Mouse (Mus musculus) hindbrain, embryonic 12.5 days (tissue): Measurements from ENCODE around the gene Tmem91. TPM values are rescaled to one million over a fixed set of nuclear protein-coding genes. Genes with fewer than 3 reads are reported as not detected.

Experiments
- ATAC-seq: fragments of 200-750 bp; cut with Nextera tagmentation; 2 replicates; pipeline ENCODE4 v1.8.0; 2017; ENCODE audit warnings: moderate TSS enrichment; ENCODE audit not compliant: low FRiP score
- H3K27ac ChIP-seq: fragments of 300-500 bp; sonication (generic); 2 replicates; pipeline ENCODE4 v1.5.1; 2016; ENCODE audit warnings: mild to moderate bottlenecking
- H3K27me3 ChIP-seq: fragments of 300-500 bp; sonication (generic); 2 replicates; pipeline ENCODE4 v1.6.1; 2016; ENCODE audit warnings: mild to moderate bottlenecking
- H3K36me3 ChIP-seq: fragments of 300-500 bp; sonication (generic); 2 replicates; pipeline ENCODE4 v1.6.1; 2016; ENCODE audit warnings: mild to moderate bottlenecking
- H3K4me1 ChIP-seq: fragments of 300-500 bp; sonication (generic); 2 replicates; pipeline ENCODE4 v1.6.1; 2016
- H3K4me2 ChIP-seq: fragments of 300-500 bp; sonication (generic); replicated peaks from 2 replicates; pipeline ENCODE4 v1.6.1; 2016; ENCODE audit warnings: mild to moderate bottlenecking
- H3K4me3 ChIP-seq: fragments of 300-500 bp; sonication (generic); 2 replicates; pipeline ENCODE4 v1.5.1; 2016; ENCODE audit warnings: mild to moderate bottlenecking
- H3K9ac ChIP-seq: fragments of 300-500 bp; sonication (generic); 2 replicates; pipeline ENCODE4 v1.6.1; 2016; ENCODE audit warnings: mild to moderate bottlenecking, moderate library complexity
- H3K9me3 ChIP-seq: fragments of 300-500 bp; sonication (generic); replicated peaks from 2 replicates; pipeline ENCODE4 v1.6.1; 2016; ENCODE audit warnings: mild to moderate bottlenecking
- WGBS: fragments of 180-500 bp; shearing (Covaris S2); methylation state at CpG from one replicate; pipeline ENCODE4 v1.1.7; 2016; 5-methylcytosine and 5-hydroxymethylcytosine counted together
- polyA plus RNA-seq: library from polyadenylated mRNA; unstranded; fragments of >200 nt; fragmentation: Nextera tagmentation; extraction: Ambion mirVana; gene quantifications from 2 replicates; pipeline ENCODE4 v1.2.1, GENCODE M21; 2016

The Tmem91 gene
- polyA plus RNA-seq, 1 experiment from 2014 or later, result 4.6 TPM

GRCm38 (mm10) chr7:25679971-25680370 lies 5.0 kb upstream of the Tmem91 start:
- peak overlapping the region; percentile 71; the same call in 1 of the 2 replicates for H3K9ac ChIP-seq
- peak overlapping the region; percentile 97; the same call in 1 of the 2 replicates for H3K27ac ChIP-seq

GRCm38 (mm10) chr7:25677013-25677412 lies 2.0 kb upstream of the Tmem91 start:
- H3K4me2 ChIP-seq, result no peak overlapping the region
- 89% methylated on average over 7 of the region's 7 CpGs for WGBS
- H3K36me3 ChIP-seq, result no peaks in the 10 kb centered on the region
- H3K4me3 ChIP-seq, result no peak overlapping the region
- ATAC-seq, result no peak
- peaks cover 20% of the 10 kb centered on the region for H3K4me1 ChIP-seq
- H3K9me3 ChIP-seq, result no peaks in the 10 kb centered on the region
- peaks cover 49% of the 10 kb centered on the region for H3K27me3 ChIP-seq
- no peak overlapping the region for H3K9ac ChIP-seq
- peak overlapping the region; percentile 60 for H3K27ac ChIP-seq

More at GRCm38 (mm10) chr7:25679971-25680370, 5.0 kb upstream of the Tmem91 start:
- Histone ChIP-seq H3K9me3 (no peaks in the 10 kb centered on the region), H3K36me3 (no peaks in the 10 kb centered on the region), H3K4me1 (peaks cover 19% of the 10 kb centered on the region), H3K4me3 (peak overlapping the region; percentile 61), H3K27me3 (peaks cover 33% of the 10 kb centered on the region), H3K4me2 (peak overlapping the region; percentile 61)
- 15% methylated on average over 6 of the region's 6 CpGs for WGBS
- no peak for ATAC-seq

GRCm38 (mm10) chr7:25676085-25676781 lies 1.3 kb upstream of the Tmem91 start:
- 67% methylated on average over 15 of the region's 15 CpGs for WGBS
- H3K4me3 ChIP-seq, result no peak overlapping the region
- H3K4me2 ChIP-seq, result no peak overlapping the region
- H3K27ac ChIP-seq, result peak overlapping the region; percentile 60
- no peak overlapping the region for H3K9ac ChIP-seq
- ATAC-seq, result peak; percentile 5
- H3K4me1 ChIP-seq, result peaks cover 14% of the 10 kb centered on the region
- H3K9me3 ChIP-seq, result no peaks in the 10 kb centered on the region
- no peaks in the 10 kb centered on the region for H3K36me3 ChIP-seq
- H3K27me3 ChIP-seq, result peaks cover 49% of the 10 kb centered on the region

GRCm38 (mm10) chr7:25675405-25675804 lies 439 bp upstream of the Tmem91 start:
- H3K27me3 ChIP-seq, result peaks cover 49% of the 10 kb centered on the region
- peak overlapping the region; percentile 50; the same call in 1 of the 2 replicates for H3K9ac ChIP-seq
- peak overlapping the region; percentile 52 for H3K4me2 ChIP-seq
- no peaks in the 10 kb centered on the region for H3K9me3 ChIP-seq
- ATAC-seq, result no peak
- H3K4me3 ChIP-seq, result no peak overlapping the region
- WGBS, result 38% methylated on average over 6 of the region's 6 CpGs
- no peak overlapping the region for H3K27ac ChIP-seq
- H3K4me1 ChIP-seq, result peaks cover 13% of the 10 kb centered on the region
- H3K36me3 ChIP-seq, result no peaks in the 10 kb centered on the region

GRCm38 (mm10) chr7:25674297-25674696 lies 669 bp downstream of the Tmem91 start:
- Histone ChIP-seq H3K36me3 (peaks cover 6% of the 10 kb centered on the region; the same call in 1 of the 2 replicates), H3K27ac (no peak overlapping the region), H3K4me1 (peaks cover 8% of the 10 kb centered on the region; the same call in 1 of the 2 replicates), H3K4me3 (peak overlapping the region; percentile 29; the same call in 1 of the 2 replicates), H3K9ac (peak overlapping the region; percentile 50; the same call in 1 of the 2 replicates), H3K9me3 (no peaks in the 10 kb centered on the region), H3K4me2 (peak overlapping the region; percentile 52), H3K27me3 (peaks cover 48% of the 10 kb centered on the region)
- WGBS, result 22% methylated on average over 9 of the region's 9 CpGs
- ATAC-seq, result no peak

- H3K36me3 ChIP-seq, result peaks cover 24% of the 10 kb centered on the region
- WGBS, result 52% methylated on average over 4 of the region's 4 CpGs
- H3K9ac ChIP-seq, result no peak overlapping the region
- ATAC-seq, result no peak
- H3K27me3 ChIP-seq, result peaks cover 41% of the 10 kb centered on the region
- peaks cover 8% of the 10 kb centered on the region; the same call in 1 of the 2 replicates for H3K4me1 ChIP-seq
- no peak overlapping the region for H3K4me3 ChIP-seq
- no peak overlapping the region for H3K27ac ChIP-seq
- H3K9me3 ChIP-seq, result no peaks in the 10 kb centered on the region
- H3K4me2 ChIP-seq, result no peak overlapping the region
Observed at GRCm38 (mm10) chr7:25672442-25672841, 2.5 kb downstream of the Tmem91 start.

- ATAC-seq, result no peak
- WGBS, result 75% methylated on average over 2 of the region's 2 CpGs
- peaks cover 8% of the 10 kb centered on the region; the same call in 1 of the 2 replicates for H3K4me1 ChIP-seq
- H3K9ac ChIP-seq, result no peak overlapping the region
- H3K36me3 ChIP-seq, result peaks cover 28% of the 10 kb centered on the region
- H3K27ac ChIP-seq, result no peak overlapping the region
- H3K9me3 ChIP-seq, result no peaks in the 10 kb centered on the region
- H3K4me2 ChIP-seq, result no peak overlapping the region
- peaks cover 38% of the 10 kb centered on the region for H3K27me3 ChIP-seq
- no peak overlapping the region for H3K4me3 ChIP-seq
Observed at GRCm38 (mm10) chr7:25671686-25672085, 3.3 kb downstream of the Tmem91 start.

- H3K27me3 ChIP-seq, result peaks cover 22% of the 10 kb centered on the region
Observed at GRCm38 (mm10) chr7:25670096-25670495, 4.9 kb downstream of the Tmem91 start.

GRCm38 (mm10) chr7:25669631-25670030 lies 5.3 kb downstream of the Tmem91 start:
- no peaks in the 10 kb centered on the region for H3K9me3 ChIP-seq
- peaks cover under 1% of the 10 kb centered on the region; the same call in 1 of the 2 replicates for H3K4me1 ChIP-seq
- peaks cover 17% of the 10 kb centered on the region for H3K27me3 ChIP-seq
- peaks cover 45% of the 10 kb centered on the region for H3K36me3 ChIP-seq
- H3K9ac ChIP-seq, result no peak overlapping the region
- no peak overlapping the region for H3K4me3 ChIP-seq
- H3K27ac ChIP-seq, result no peak overlapping the region
- H3K4me2 ChIP-seq, result no peak overlapping the region
- WGBS, result 80% methylated on average over 9 of the region's 9 CpGs
- ATAC-seq, result no peak

More at GRCm38 (mm10) chr7:25670096-25670495, 4.9 kb downstream of the Tmem91 start:
- H3K27ac ChIP-seq, result no peak overlapping the region
- no peak overlapping the region for H3K4me3 ChIP-seq
- H3K4me1 ChIP-seq, result peaks cover 5% of the 10 kb centered on the region; the same call in 1 of the 2 replicates
- no peaks in the 10 kb centered on the region for H3K9me3 ChIP-seq
- peaks cover 41% of the 10 kb centered on the region for H3K36me3 ChIP-seq
- WGBS, result 86% methylated on average over 4 of the region's 4 CpGs
- no peak overlapping the region for H3K9ac ChIP-seq
- ATAC-seq, result no peak
- H3K4me2 ChIP-seq, result no peak overlapping the region

GRCm38 (mm10) chr7:25669158-25669557 lies 5.8 kb downstream of the Tmem91 start:
- Histone ChIP-seq H3K9ac (no peak overlapping the region), H3K4me1 (no peaks in the 10 kb centered on the region), H3K4me2 (no peak overlapping the region), H3K36me3 (peaks cover 50% of the 10 kb centered on the region), H3K27ac (no peak overlapping the region), H3K27me3 (peaks cover 13% of the 10 kb centered on the region), H3K4me3 (no peak overlapping the region), H3K9me3 (no peaks in the 10 kb centered on the region)
- 80% methylated on average over 10 of the region's 10 CpGs for WGBS
- no peak for ATAC-seq

GRCm38 (mm10) chr7:25666381-25666780 lies 8.6 kb downstream of the Tmem91 start:
- H3K4me3 ChIP-seq, result no peak overlapping the region
- H3K9me3 ChIP-seq, result no peaks in the 10 kb centered on the region
- ATAC-seq, result no peak
- H3K9ac ChIP-seq, result no peak overlapping the region
- H3K27me3 ChIP-seq, result no peaks in the 10 kb centered on the region
- no peak overlapping the region for H3K4me2 ChIP-seq
- 92% methylated on average over 8 of the region's 8 CpGs for WGBS
- H3K27ac ChIP-seq, result no peak overlapping the region
- peaks cover 66% of the 10 kb centered on the region for H3K36me3 ChIP-seq
- H3K4me1 ChIP-seq, result no peaks in the 10 kb centered on the region

- ATAC-seq, result peak; percentile 98
- 0% methylated on average over 50 of the region's 50 CpGs for WGBS
- H3K36me3 ChIP-seq, result peaks cover 13% of the 10 kb centered on the region; the same call in 1 of the 2 replicates
Observed at GRCm38 (mm10) chr7:25658657-25659472, 16.1 kb downstream of the Tmem91 start, which contains the start of the genes Bckdha and Exosc5. Gene Bckdha, minus strand, starts transcription at chr7:25658981. Gene Exosc5, plus strand, starts transcription at chr7:25659164.

More at GRCm38 (mm10) chr7:25658657-25659472, 16.1 kb downstream of the Tmem91 start, which contains the start of the genes Bckdha and Exosc5:
- Histone ChIP-seq H3K4me2 (peak within 1 kb of the TSS; percentile 89), H3K27ac (peak within 1 kb of the TSS; percentile 41; the same call in 1 of the 2 replicates), H3K9me3 (no peaks in the 10 kb centered on the region), H3K27me3 (no peaks in the 10 kb centered on the region), H3K4me3 (peak within 1 kb of the TSS; percentile 70), H3K4me1 (peaks cover 25% of the 10 kb centered on the region), H3K9ac (peak within 1 kb of the TSS; percentile 69)
